In genomic region chr7:101071020-101071419, GRCm38 (mm10) we compare ENCODE assay signal across 14 mouse cellular contexts. TPM values are rescaled to one million over a fixed set of nuclear protein-coding genes. Genes with fewer than 3 reads are reported as not detected.
DNase-seq lines count a peak whose midpoint lies in the region; ATAC-seq and TF ChIP-seq lines count a peak whose summit lies in the region.
"Had no signal": no experiment of that assay in that cellular context is flagged by ENCODE, and none has a peak within 500 bp of the region (broad histone marks: within the 10 kb centered on the region; RNA-seq: fewer than 3 reads in every experiment).

No protein-coding gene starts in this region.

- 9% methylated on average over 6 of the region's 6 CpGs for WGBS in thymus, adult 2 months
- WGBS in macrophage (ENCODE audit: missing documents) = 18% methylated on average over 5 of the region's 6 CpGs

- H3K4me3 ChIP-seq in thymus, adult 2 months (ENCODE audit: control insufficient read depth, insufficient read depth, low read length) = no peak overlapping the region
- no peak overlapping the region for H3K4me3 ChIP-seq in macrophage (ENCODE audit: inconsistent target)
- H3K4me3 ChIP-seq: heart, embryonic 13.5 days had no signal

- DNase-seq in heart, adult 11 months = peak; percentile 95
- DNase-seq in heart, postnatal 25 days (ENCODE audit: low spot score) = no peak
- DNase-seq in thymus, adult 2 months = peak; percentile 21
- no peak for DNase-seq in thymus, adult 18-20 months
- no peak for DNase-seq in lung, postnatal 36 days
- no peak for DNase-seq in right cerebral cortex, postnatal 36 days (ENCODE audit: low spot score in 2 of 2)
- DNase-seq: cerebellum, postnatal 10 days; gastrocnemius, postnatal 36 days; kidney, adult 18-20 months; midbrain, embryonic 14.5 days; retina, postnatal 1 day had no signal

- ATAC-seq in megakaryocyte-erythroid progenitor cell, adult 5-6 weeks (replicated peaks; ENCODE audit: low FRiP score, low TSS enrichment, poor library complexity, severe bottlenecking) = no peak

- H3K4me1 ChIP-seq in thymus, adult 2 months (replicated peaks; ENCODE audit: control insufficient read depth, insufficient read depth, low read length) = peaks cover 26% of the 10 kb centered on the region

- no peak for TF ChIP-seq POLR2A in thymus, adult 2 months (IDR thresholded peaks at IDR 0.05; ENCODE audit: control insufficient read depth, extremely low read depth, insufficient read depth, low read length, poor library complexity)

- TF ChIP-seq CTCF in thymus, adult 2 months (IDR thresholded peaks at IDR 0.05; ENCODE audit: borderline replicate concordance, control insufficient read depth, extremely low read depth, insufficient read depth, low read length, poor library complexity) = no peak

- H3K27me3 ChIP-seq in thymus, adult 2 months (ENCODE audit: control insufficient read depth, insufficient read depth, low read length) = no peaks in the 10 kb centered on the region
- H3K27me3 ChIP-seq: heart, embryonic 13.5 days had no signal

- H3K27ac ChIP-seq in thymus, adult 2 months (ENCODE audit: control insufficient read depth, insufficient read depth, low read length) = no peak overlapping the region
- peak overlapping the region; percentile 77 for H3K27ac ChIP-seq in macrophage
- H3K27ac ChIP-seq: heart, embryonic 13.5 days had no signal

- intact Hi-C loops in heart, postnatal 25 days (cut with DNase I) = no loop called here

- H3K36me3 ChIP-seq in thymus, adult 2 months (ENCODE audit: control insufficient read depth, insufficient read depth, low read length) = no peaks in the 10 kb centered on the region
- no peaks in the 10 kb centered on the region for H3K36me3 ChIP-seq in macrophage (ENCODE audit: inconsistent target)
- H3K36me3 ChIP-seq: heart, embryonic 13.5 days had no signal

- H3K79me2 ChIP-seq in macrophage (ENCODE audit: inconsistent target) = no peaks in the 10 kb centered on the region

RNA-seq across cellular contexts. Expression of gene Fchsd2, which starts 21.6 kb away (rescaled TPM):
- 10 to 100 TPM; 20.1 to 29.1 TPM for total RNA-seq in heart, postnatal 25 days (2021)
- 14.3 and 15.8 TPM in 2 replicates for polyA plus RNA-seq in thymus, adult 2 months (2012; rRNA removed)
- total RNA-seq in macrophage (2018; cell fraction: chromatin; rRNA removed) = 1,000 to 10,000 TPM in 11 of 26 experiments, 100 to 1,000 TPM in 15; 302 to 5,659 (median 714) TPM
- 100 to 1,000 TPM in 4 of 26 experiments, 10 to 100 TPM in 22; 37.3 to 238 (median 64.3) TPM for total RNA-seq in macrophage (2018; cell fraction: cytosol; rRNA removed)
- total RNA-seq in macrophage (2018; cell fraction: nucleus; rRNA removed) = 1,000 to 10,000 TPM in 7 of 26 experiments, 100 to 1,000 TPM in 19; 113 to 3,470 (median 457) TPM
- polyA plus RNA-seq in macrophage (2018) = 39.2 to 50.7 TPM (median 43.9 TPM) in 3 replicates
- total RNA-seq in megakaryocyte-erythroid progenitor cell, adult 5-6 weeks (2014; fragmentation: Nextera tagmentation) = 16.2 and 19.1 TPM in 2 replicates
- 20.2 and 22.6 TPM in 2 replicates for total RNA-seq in megakaryocyte-erythroid progenitor cell, adult 5-6 weeks (2017)

RNA-seq across cellular contexts. Expression of gene P2ry2, which starts 58.4 kb away (rescaled TPM):
- total RNA-seq in heart, postnatal 25 days (2021) = 10 to 100 TPM; 17.3 to 26.1 TPM
- polyA plus RNA-seq in thymus, adult 2 months (2012; rRNA removed) = 4.3 and 5.3 TPM in 2 replicates
- total RNA-seq in macrophage (2018; cell fraction: chromatin; rRNA removed) = 100 to 1,000 TPM in 9 of 26 experiments, 10 to 100 TPM in 17; 15.2 to 495 (median 73.8) TPM
- total RNA-seq in macrophage (2018; cell fraction: cytosol; rRNA removed) = 100 to 1,000 TPM in 2 of 26 experiments, 10 to 100 TPM in 17, 1 to 10 TPM in 7; 5.8 to 162 (median 14.2) TPM
- total RNA-seq in macrophage (2018; cell fraction: nucleus; rRNA removed) = 100 to 1,000 TPM in 8 of 26 experiments, 10 to 100 TPM in 18; 12.4 to 280 (median 55.0) TPM
- polyA plus RNA-seq in macrophage (2018) = 8.0 to 11.7 TPM (median 9.1 TPM) in 3 replicates
- 0.64 and 0.70 TPM in 2 replicates for total RNA-seq in megakaryocyte-erythroid progenitor cell, adult 5-6 weeks (2014; fragmentation: Nextera tagmentation)
- 0.28 and 2.2 TPM in 2 replicates for total RNA-seq in megakaryocyte-erythroid progenitor cell, adult 5-6 weeks (2017)

Comparison
In these comparisons a context has a peak if more than half of its experiments do, and no peak if none do; other contexts are left out.
1. DNase-seq: peak in heart, adult 11 months (single experiment) and thymus, adult 2 months (single experiment); none in heart, postnatal 25 days (single experiment), thymus, adult 18-20 months (0 of 2), lung, postnatal 36 days (single experiment) and right cerebral cortex, postnatal 36 days (0 of 2).
2. RNA of gene P2ry2, which starts 58.4 kb away (total RNA-seq): 17.3 to 26.1 TPM in heart, postnatal 25 days; 0.28 to 2.2 TPM in megakaryocyte-erythroid progenitor cell, adult 5-6 weeks; every median in the first group is over 4 times any median in the second.